24 mouse cellular contexts compared by ENCODE assay signal in the genomic region with DNA sequence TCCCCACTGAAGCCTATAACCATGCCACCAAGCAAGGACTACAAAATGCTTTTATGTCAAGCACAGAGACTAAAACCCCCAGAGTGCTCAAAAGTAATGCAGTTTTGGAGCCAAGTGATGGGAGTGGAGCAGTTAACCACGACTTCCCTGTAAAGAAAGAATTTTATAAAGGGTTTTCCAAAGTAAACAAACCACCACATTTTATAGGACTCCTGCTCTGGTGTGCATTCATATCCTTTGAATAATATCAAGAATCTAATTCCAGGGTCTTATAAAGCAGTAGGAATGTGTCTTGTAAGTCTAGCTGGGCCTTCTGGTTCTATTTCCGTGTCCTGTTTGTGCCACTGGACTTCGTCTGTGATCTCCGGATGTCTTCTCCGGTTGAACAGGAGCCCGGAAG. TPM values are rescaled to one million over a fixed set of nuclear protein-coding genes. Genes with fewer than 3 reads are reported as not detected.
DNase-seq lines count a peak whose midpoint lies in the region; TF ChIP-seq lines count a peak whose summit lies in the region.
"Had no signal": no experiment of that assay in that cellular context is flagged by ENCODE, and none has a peak within 500 bp of the region (broad histone marks: within the 10 kb centered on the region; RNA-seq: fewer than 3 reads in every experiment).

No protein-coding gene starts in this region.

- H3K36me3 ChIP-seq in myocyte (ENCODE audit: control insufficient read depth, insufficient read depth) = no peaks in the 10 kb centered on the region
- H3K36me3 ChIP-seq: embryonic facial prominence, embryonic 10.5 days; embryonic facial prominence, embryonic 13.5 days; forebrain, embryonic 10.5 days; hindbrain, embryonic 10.5 days; hindbrain, embryonic 13.5 days had no signal

- H3K4me3 ChIP-seq in myocyte = no peak overlapping the region
- H3K4me3 ChIP-seq: embryonic facial prominence, embryonic 10.5 days; embryonic facial prominence, embryonic 13.5 days; forebrain, embryonic 10.5 days; forebrain, embryonic 13.5 days; hindbrain, embryonic 10.5 days; hindbrain, embryonic 13.5 days had no signal

- peak overlapping the region; percentile 63 for H3K4me2 ChIP-seq in myocyte (ENCODE audit: low read depth)
- H3K4me2 ChIP-seq: embryonic facial prominence, embryonic 13.5 days; forebrain, embryonic 13.5 days; heart, embryonic 11.5 days; hindbrain, embryonic 13.5 days had no signal

- no peaks in the 10 kb centered on the region for H3K79me2 ChIP-seq in myocyte (ENCODE audit: control insufficient read depth, insufficient read depth)

- peak; percentile 63 for DNase-seq in heart, adult 11 months
- DNase-seq in heart, postnatal 14 days = no peak
- DNase-seq in 3134 (ENCODE audit: extremely low read depth, insufficient read length, low spot score) (peak; percentile 46), NIH3T3 (ENCODE audit: low read depth) (peak; percentile 10)
- DNase-seq in retina, embryonic 14.5 days (ENCODE audit: low spot score) = no peak
- no peak for DNase-seq in urinary bladder, postnatal 36 days (ENCODE audit: low spot score in 2 of 2)
- DNase-seq: adrenal gland, adult 8-10 months; adrenal gland, postnatal 25 days; cerebellum, adult 11-12 months; cerebellum, adult 8-10 months; cerebellum, postnatal 10 days; cerebellum, postnatal 36 days; embryo, embryonic 11 days; gastrocnemius, postnatal 10 days; gastrocnemius, postnatal 36 days; heart, postnatal 36 days had no signal

- TF ChIP-seq POLR2A in myocyte (IDR thresholded peaks at IDR 0.05; ENCODE audit: insufficient read length, low read depth) = no peak

- H3K27me3 ChIP-seq in myocyte (ENCODE audit: control insufficient read depth, insufficient read depth, insufficient read length) = no peaks in the 10 kb centered on the region
- H3K27me3 ChIP-seq: embryonic facial prominence, embryonic 13.5 days; forebrain, embryonic 13.5 days; hindbrain, embryonic 13.5 days had no signal

- no peak overlapping the region for H3ac ChIP-seq in myocyte (ENCODE audit: control insufficient read depth, insufficient read length)

- intact Hi-C loops in heart, postnatal 14 days (cut with DNase I) = no loop called here

TF ChIP-seq in myocyte, 11 proteins besides CTCF, POLR2A, EP300 and RAD21:
- no peak for TF ChIP-seq REST (IDR thresholded peaks at IDR 0.05; ENCODE audit: insufficient read depth, insufficient read length)
- TF ChIP-seq USF1 (IDR thresholded peaks at IDR 0.05; ENCODE audit: low read depth) = no peak
- no peak for TF ChIP-seq SRF (IDR thresholded peaks at IDR 0.05; ENCODE audit: control insufficient read depth, insufficient read length, low read depth)
- TF ChIP-seq CEBPB (IDR thresholded peaks at IDR 0.05; ENCODE audit: insufficient read depth, poor library complexity, severe bottlenecking) = no peak
- no peak for TF ChIP-seq MYOG (IDR thresholded peaks at IDR 0.05; ENCODE audit: control insufficient read depth in 1 of 3, insufficient read depth in 1 of 3, insufficient read length in 2 of 3, low read depth in 2 of 3)
- no peak for TF ChIP-seq TCF3 (IDR thresholded peaks at IDR 0.05; ENCODE audit: insufficient read length, low read depth)
- no peak for TF ChIP-seq E2F4 (IDR thresholded peaks at IDR 0.05; ENCODE audit: insufficient read depth)
- no peak for TF ChIP-seq MAX (IDR thresholded peaks at IDR 0.05; ENCODE audit: low read depth)
- no peak for TF ChIP-seq POLR2AphosphoS2 (IDR thresholded peaks at IDR 0.05; ENCODE audit: insufficient read length, low read depth)
- no peak for TF ChIP-seq TCF12 (IDR thresholded peaks at IDR 0.05; ENCODE audit: insufficient read depth, poor library complexity, severe bottlenecking)
- TF ChIP-seq MYOD1 (IDR thresholded peaks at IDR 0.05; ENCODE audit: control insufficient read depth in 1 of 3, insufficient read length in 2 of 3, low read depth in 2 of 3) = no peak

RNA-seq across cellular contexts. Expression of a gene that starts 14.5 kb away (rescaled TPM):
- total RNA-seq in heart, postnatal 14 days (2021) = under 1 TPM; 0.65 to 0.73 TPM
- polyA plus RNA-seq in myocyte (2012; fragmentation: generic; extraction: Trizol) = 0.64 TPM

RNA-seq across cellular contexts. Expression of a gene that starts 53.7 kb away (rescaled TPM):
- 10 to 100 TPM; 17.5 to 18.5 TPM for total RNA-seq in heart, postnatal 14 days (2021)
- 9.9 TPM for polyA plus RNA-seq in myocyte (2012; fragmentation: generic; extraction: Trizol)

Comparison
In these comparisons a context has a peak if more than half of its experiments do, and no peak if none do; other contexts are left out.
1. DNase-seq: peak in heart, adult 11 months (single experiment), 3134 (single experiment) and NIH3T3 (single experiment); none in heart, postnatal 14 days (0 of 2), retina, embryonic 14.5 days (single experiment) and urinary bladder, postnatal 36 days (0 of 2).